Mouse (Mus musculus) heart, adult 2 months (tissue): ENCODE results near the gene Apod. TPM values are rescaled to one million over a fixed set of nuclear protein-coding genes. Genes with fewer than 3 reads are reported as not detected.

Source experiments
- DNase-seq, 2 experiments: peaks; one replicate each; pipeline ENCODE4 v3.0.0; 2021
- H3K27ac ChIP-seq: fragments of 200-600 bp; 2 replicates; pipeline ENCODE4 v1.8.1; 2022
- H3K27me3 ChIP-seq: fragments of 200-500 bp; 2 replicates; pipeline ENCODE4 v1.6.1; 2012; ENCODE audit warnings: mild to moderate bottlenecking, low read length, inconsistent platforms, mixed read lengths; ENCODE audit not compliant: control insufficient read depth, insufficient read depth
- H3K36me3 ChIP-seq: fragments of 200-500 bp; 2 replicates; pipeline ENCODE4 v1.6.1; 2012; ENCODE audit warnings: low read length, inconsistent platforms; ENCODE audit not compliant: control insufficient read depth, insufficient read depth
- H3K4me1 ChIP-seq: fragments of 200-500 bp; 2 replicates; pipeline ENCODE4 v1.6.1; 2011; ENCODE audit warnings: low read length; ENCODE audit not compliant: control insufficient read depth, insufficient read depth
- H3K4me3 ChIP-seq: fragments of 200-600 bp; 2 replicates; pipeline ENCODE4 v1.8.1; 2022
- H3K79me2 ChIP-seq: fragments of 200-500 bp; replicated peaks from 2 replicates; pipeline ENCODE4 v1.6.1; 2012; ENCODE audit warnings: mild to moderate bottlenecking, inconsistent platforms, low read length, moderate library complexity, mixed read lengths; ENCODE audit not compliant: control insufficient read depth, insufficient read depth
- H3K9ac ChIP-seq: fragments of 200-500 bp; 2 replicates; pipeline ENCODE4 v1.6.1; 2012; ENCODE audit warnings: low read depth, mild to moderate bottlenecking, control low read depth, inconsistent platforms, low read length, mixed read lengths
- CTCF ChIP-seq: fragments of 200-600 bp; IDR thresholded peaks from 2 replicates; pipeline ENCODE4 v1.8.1; 2022; ENCODE audit warnings: antibody characterized with exemption, mild to moderate bottlenecking, moderate library complexity
- EP300 ChIP-seq: fragments of 200-500 bp; IDR thresholded peaks from 2 replicates; pipeline ENCODE4 v1.6.1; 2011; ENCODE audit warnings: low read depth, low read length, control low read depth; ENCODE audit not compliant: insufficient read depth
- POLR2A ChIP-seq: fragments of 200-500 bp; IDR thresholded peaks from 2 replicates; pipeline ENCODE4 v1.6.1; 2011; ENCODE audit warnings: mild to moderate bottlenecking, low read depth, low read length, control low read depth; ENCODE audit not compliant: insufficient read depth
- WGBS: fragments of 180-500 bp; shearing (Covaris S2); methylation state at CpG from one replicate; pipeline ENCODE4 v1.1.7; 2018; 5-methylcytosine and 5-hydroxymethylcytosine counted together
- intact Hi-C: fragments of 180-260 bp; cut with DNase I; formaldehyde crosslinking; loops from one replicate; pipeline ENCODE4 v1.15.1; 2025
- microRNA-seq, 2 experiments: library from miRNA; unstranded; fragments of <30 nt; microRNA quantifications; one replicate each; pipeline ENCODE4 v1.2.0; 2021
- polyA plus RNA-seq: library from polyadenylated mRNA; depleted of rRNA; stranded (reverse); fragments of >200 nt; gene quantifications from 2 replicates; pipeline ENCODE4 v1.2.3, GENCODE M21; 2012; rRNA removed
- total RNA-seq, 2 experiments: library from RNA; stranded (reverse); gene quantifications; 2 replicates each; pipeline ENCODE4 v1.2.3; 2021

Apod gene
- total and polyA plus RNA-seq, 3 experiments: 4.7 to 7.5 (median 5.3) TPM

DNA sequence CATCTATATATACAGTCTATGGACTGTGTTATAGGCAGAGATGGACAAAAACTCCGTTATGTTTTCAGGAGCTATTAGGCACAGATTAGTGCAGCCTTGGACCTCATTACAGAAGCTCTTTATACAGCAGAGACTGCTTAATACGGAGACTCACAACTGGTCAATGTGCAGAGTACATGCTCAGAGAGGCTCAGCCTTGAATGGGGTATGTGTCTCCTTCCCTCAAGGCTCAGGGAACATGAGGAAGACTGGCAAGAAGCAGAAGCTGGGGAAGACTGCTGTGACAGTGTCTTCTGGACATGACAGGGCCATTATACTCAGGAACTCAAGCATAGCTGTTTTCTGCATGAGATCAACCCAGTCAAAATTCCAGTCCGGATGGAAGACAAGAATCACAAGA, 58.9 kb downstream of the Apod start:
- H3K4me3 ChIP-seq: no peak overlapping the region
- WGBS: 77% methylated on average over 3 of the region's 3 CpGs
- no peaks in the 10 kb centered on the region; the same call in 1 of the 2 replicates for H3K4me1 ChIP-seq
- TF ChIP-seq CTCF (no peak), EP300 (no peak), POLR2A (no peak)
- peaks cover 17% of the 10 kb centered on the region for H3K36me3 ChIP-seq
- DNase-seq: no peak
- H3K27ac ChIP-seq: no peak overlapping the region
- no peaks in the 10 kb centered on the region for H3K27me3 ChIP-seq
- H3K79me2 ChIP-seq: no peaks in the 10 kb centered on the region
- H3K9ac ChIP-seq: no peak overlapping the region
- intact Hi-C loops: no loop called here

DNA sequence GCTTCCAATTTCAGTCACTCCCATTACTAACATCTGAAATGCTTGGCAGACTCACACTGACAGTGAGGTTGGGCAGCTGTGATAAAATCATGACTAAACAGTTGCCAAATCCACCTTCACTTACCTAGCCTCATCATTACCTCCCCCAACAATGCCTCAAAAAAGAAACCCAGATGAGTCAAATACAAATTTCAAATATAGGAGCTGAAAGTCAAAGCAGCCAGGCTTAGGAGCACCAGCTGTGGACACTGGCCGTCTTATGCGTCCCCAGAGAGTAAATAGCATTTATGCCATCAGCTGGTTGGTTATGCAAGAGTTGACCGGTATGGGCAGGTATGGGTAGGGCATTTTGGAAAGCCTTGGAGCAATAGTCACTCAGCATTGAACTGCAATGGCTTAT, 65.2 kb downstream of the Apod start:
- intact Hi-C loops: no loop called here
- no peak overlapping the region for H3K9ac ChIP-seq

DNA sequence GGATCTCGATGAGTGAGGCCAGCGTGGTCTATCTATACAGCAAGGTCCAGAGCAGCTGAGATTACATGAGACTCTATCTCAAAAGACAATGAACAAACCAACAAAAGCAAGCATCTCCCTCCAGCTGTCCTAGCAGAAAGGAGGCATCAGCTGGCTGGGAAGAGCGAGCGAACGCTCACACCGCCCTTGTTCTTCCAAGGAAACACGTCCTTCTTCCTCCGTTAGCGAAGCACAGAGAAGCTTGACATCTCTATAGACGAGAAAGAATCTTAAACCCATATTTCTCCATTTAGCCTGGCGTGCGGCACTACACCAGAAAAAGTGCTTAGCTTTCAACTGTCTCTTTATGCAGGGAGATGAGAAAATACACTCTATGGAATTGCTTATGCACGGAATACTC, 65.9 kb downstream of the Apod start:
- DNase-seq: no peak
- no peak overlapping the region for H3K4me3 ChIP-seq
- no peaks in the 10 kb centered on the region; the same call in 1 of the 2 replicates for H3K4me1 ChIP-seq
- TF ChIP-seq CTCF (no peak), EP300 (no peak)
- H3K27me3 ChIP-seq: no peaks in the 10 kb centered on the region
- 88% methylated on average over 13 of the region's 13 CpGs for WGBS
- H3K36me3 ChIP-seq: no peaks in the 10 kb centered on the region
- H3K79me2 ChIP-seq: no peaks in the 10 kb centered on the region
- H3K27ac ChIP-seq: no peak overlapping the region
- intact Hi-C loops: no loop called here
- no peak overlapping the region for H3K9ac ChIP-seq

More for the DNA sequence above, 65.2 kb downstream of the Apod start:
- Histone ChIP-seq H3K4me1 (no peaks in the 10 kb centered on the region; the same call in 1 of the 2 replicates), H3K27me3 (no peaks in the 10 kb centered on the region), H3K4me3 (no peak overlapping the region), H3K36me3 (no peaks in the 10 kb centered on the region), H3K79me2 (no peaks in the 10 kb centered on the region), H3K27ac (no peak overlapping the region)
- no peak for TF ChIP-seq POLR2A
- DNase-seq: no peak
- 81% methylated on average over 3 of the region's 3 CpGs for WGBS

- H3K4me1 ChIP-seq: no peaks in the 10 kb centered on the region; the same call in 1 of the 2 replicates
- no peak overlapping the region for H3K27ac ChIP-seq
- H3K27me3 ChIP-seq: no peaks in the 10 kb centered on the region
- H3K4me3 ChIP-seq: no peak overlapping the region
- WGBS: 41% methylated on average over 7 of the region's 7 CpGs
- H3K9ac ChIP-seq: no peak overlapping the region
- intact Hi-C loops: no loop called here
- H3K79me2 ChIP-seq: no peaks in the 10 kb centered on the region
- H3K36me3 ChIP-seq: no peaks in the 10 kb centered on the region
- DNase-seq: no peak
- TF ChIP-seq CTCF (no peak), POLR2A (no peak), EP300 (no peak)
These were observed 67.2 kb downstream of the Apod start for GRCm38 (mm10) chr16:31247442-31247841.

Small RNA genes lying within 50 kb of the gene (microRNA-seq; reads per million reads assigned to microRNA genes)
- 0 reads per million in 2 experiments for gene Gm27415

Other genes starting within 250 kb of the Apod start
- gene Xxylt1, start 233.4 kb downstream of the Apod start, total RNA-seq: 10 to 100 TPM; 10.5 to 11.5 TPM
- gene Xxylt1, start 233.4 kb downstream of the Apod start, polyA plus RNA-seq: 13.5 and 21.5 TPM in 2 replicates
- 10 to 100 TPM; 17.6 to 17.8 TPM for gene Acap2, start 113.6 kb downstream of the Apod start, total RNA-seq
- 8.2 and 10.0 TPM in 2 replicates for gene Acap2, start 113.6 kb downstream of the Apod start, polyA plus RNA-seq
- 10 to 100 TPM; 77.3 to 88.3 TPM for gene Ppp1r2, start 39.5 kb downstream of the Apod start, total RNA-seq
- 33.1 and 40.6 TPM in 2 replicates for gene Ppp1r2, start 39.5 kb downstream of the Apod start, polyA plus RNA-seq
- gene Bdh1, start 107.5 kb upstream of the Apod start, total RNA-seq: 100 to 1,000 TPM; 134 to 159 TPM
- 23.3 and 61.3 TPM in 2 replicates for gene Bdh1, start 107.5 kb upstream of the Apod start, polyA plus RNA-seq